Mouse (Mus musculus): Measurements from ENCODE around the gene Cuedc1. TPM values are rescaled to one million over a fixed set of nuclear protein-coding genes. Genes with fewer than 3 reads are reported as not detected.
A peak's percentile ranks its signal among the peaks of the same experiment; 100 is the strongest.

Gene Cuedc1
- polyA plus RNA-seq, 1 experiment from 2014 or later = 40.5 TPM

DNA sequence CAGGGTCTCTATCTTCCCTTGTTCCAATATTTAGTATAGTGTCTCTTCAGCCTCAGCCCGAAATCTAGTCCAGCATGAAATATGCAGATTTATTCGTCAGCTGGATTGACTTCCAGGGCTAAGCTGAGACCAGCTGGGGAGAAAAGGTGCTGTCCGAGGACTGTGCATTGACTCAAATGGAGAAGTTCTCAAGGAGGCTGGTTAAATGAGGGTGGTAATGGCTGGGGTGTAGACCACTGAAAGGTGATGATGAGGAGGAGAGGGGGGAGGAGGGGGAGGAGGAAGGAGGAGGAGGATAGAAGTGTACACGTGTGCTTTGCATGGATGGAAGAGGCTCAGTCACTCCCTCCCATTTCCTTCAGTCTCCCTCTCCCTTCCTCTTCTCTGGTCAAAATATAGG lies 46.2 kb downstream of the Cuedc1 start:
- no peak for ATAC-seq (ENCODE audit: low FRiP score, low read depth)
- Histone ChIP-seq H3K4me2 (replicated peaks) (no peak overlapping the region), H3K27ac (replicated peaks) (0 out of 2 replicates have a peak overlapping the region, but pooled peaks have one; percentile 6), H3K36me3 (no peaks in the 10 kb centered on the region; the same call in 1 of the 2 replicates), H3K4me3 (no peak overlapping the region), H3K27me3 (no peaks in the 10 kb centered on the region), H3K4me1 (peaks cover 69% of the 10 kb centered on the region), H3K9me3 (no peaks in the 10 kb centered on the region), H3K9ac (replicated peaks) (no peak overlapping the region)
- 41% methylated on average over 4 of the region's 4 CpGs for WGBS

DNA sequence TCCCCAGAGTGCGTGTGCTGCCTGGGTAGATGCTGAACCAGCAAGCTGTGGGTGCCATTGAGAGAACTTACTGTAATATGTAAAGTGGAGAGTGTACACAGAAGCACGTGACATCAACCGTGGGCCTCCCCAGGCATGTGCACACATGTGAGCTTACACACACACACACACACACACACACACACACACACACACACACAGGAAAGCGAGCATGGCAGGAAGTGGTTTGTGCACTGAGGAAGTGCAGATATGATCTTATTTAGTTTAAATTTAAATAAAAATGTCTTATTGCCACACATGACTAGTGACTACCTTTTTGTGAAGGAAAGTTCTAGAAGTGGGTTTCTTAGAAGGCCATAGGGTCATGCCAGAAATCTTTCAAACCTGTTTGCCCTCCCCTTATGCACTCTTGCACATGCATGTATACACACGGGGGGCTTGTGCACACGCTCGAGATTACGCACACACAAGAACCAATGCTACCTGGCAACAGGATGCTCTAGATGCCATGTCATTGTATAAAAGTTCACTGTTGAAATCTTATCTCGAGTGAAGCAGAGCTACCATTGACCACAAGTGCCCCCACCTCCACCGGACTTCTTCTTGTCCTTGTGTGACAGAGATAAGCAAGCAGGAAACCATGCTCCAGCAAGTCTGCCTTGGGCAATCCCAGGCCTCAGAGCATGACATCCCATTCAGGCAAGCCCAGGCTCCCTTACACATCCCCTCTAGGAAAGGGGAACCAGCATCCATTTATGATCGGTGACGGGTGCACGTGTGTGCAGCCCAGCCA lies 47.6 kb downstream of the Cuedc1 start:
- no peak overlapping the region for H3K4me3 ChIP-seq
- no peak for ATAC-seq (ENCODE audit: low FRiP score, low read depth)
- H3K4me1 ChIP-seq = peaks cover 60% of the 10 kb centered on the region
- H3K9me3 ChIP-seq = no peaks in the 10 kb centered on the region
- H3K36me3 ChIP-seq = no peaks in the 10 kb centered on the region; the same call in 1 of the 2 replicates
- no peaks in the 10 kb centered on the region for H3K27me3 ChIP-seq
- no peak overlapping the region for H3K9ac ChIP-seq (replicated peaks)
- 88% methylated on average over 13 of the region's 13 CpGs for WGBS
- H3K4me2 ChIP-seq (replicated peaks) = no peak overlapping the region
- H3K27ac ChIP-seq (replicated peaks) = no peak overlapping the region

DNA sequence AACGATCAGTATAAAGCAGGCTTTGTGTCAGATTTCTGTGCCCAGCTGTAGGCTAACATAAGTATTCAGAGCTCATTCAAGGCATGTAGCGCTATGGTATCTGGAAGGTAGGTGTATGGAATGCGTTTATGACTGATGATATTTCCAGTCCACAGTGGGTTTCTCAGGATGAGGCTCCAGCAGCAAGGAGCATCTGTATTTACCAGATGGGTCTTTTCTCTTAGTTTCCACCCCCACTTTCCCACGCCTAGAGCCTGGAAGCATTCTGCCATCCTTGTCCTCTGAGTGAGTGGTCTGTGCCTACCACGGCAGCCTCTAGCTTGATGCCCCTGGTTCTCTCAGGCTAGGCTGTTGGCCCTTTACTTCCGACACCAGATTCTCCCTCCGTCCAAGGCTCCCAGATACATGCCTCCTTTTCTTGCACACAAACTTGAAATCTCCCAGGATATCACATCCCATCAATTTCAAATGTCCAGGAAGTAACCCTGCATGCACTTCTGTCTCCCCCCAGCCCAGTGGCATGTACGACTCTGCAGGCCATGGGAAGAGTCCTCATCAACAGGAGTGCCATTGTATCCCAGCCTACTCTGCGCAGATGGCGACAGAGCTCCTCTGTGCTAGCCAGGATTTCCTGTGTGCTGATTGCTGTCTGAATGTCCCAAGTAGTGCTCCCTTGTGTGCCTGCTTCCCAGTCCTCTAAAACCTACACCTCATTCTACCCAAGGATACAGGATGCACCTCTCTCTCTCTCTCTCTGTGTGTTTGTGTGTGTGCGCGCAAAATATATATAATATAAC lies 48.6 kb downstream of the Cuedc1 start:
- Histone ChIP-seq H3K4me2 (replicated peaks) (no peak overlapping the region), H3K27ac (replicated peaks) (0 out of 2 replicates have a peak overlapping the region, but pooled peaks have one; percentile 8), H3K27me3 (no peaks in the 10 kb centered on the region), H3K4me3 (no peak overlapping the region), H3K4me1 (peaks cover 60% of the 10 kb centered on the region), H3K9ac (replicated peaks) (no peak overlapping the region), H3K36me3 (no peaks in the 10 kb centered on the region; the same call in 1 of the 2 replicates), H3K9me3 (no peaks in the 10 kb centered on the region)
- WGBS = 80% methylated on average over 12 of the region's 12 CpGs
- no peak for ATAC-seq (ENCODE audit: low FRiP score, low read depth)

DNA sequence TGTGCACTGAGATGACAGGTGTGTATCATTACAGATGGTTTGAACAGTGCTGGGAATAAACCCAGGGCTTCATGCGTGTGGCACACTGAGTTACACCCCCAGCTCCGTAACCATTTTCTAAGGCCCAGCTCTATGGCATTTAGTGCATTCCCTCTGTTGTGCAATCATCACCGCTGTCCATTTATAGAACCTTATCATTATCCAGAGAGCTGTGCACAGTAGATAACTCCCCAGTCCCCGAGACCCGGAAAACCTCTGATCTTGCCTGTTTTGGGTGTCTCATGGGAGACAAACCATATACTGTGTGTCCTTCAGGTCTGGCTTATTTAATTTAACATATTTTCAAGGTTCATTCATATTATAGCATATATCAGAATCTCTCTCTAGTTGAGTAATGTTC lies 49.5 kb downstream of the Cuedc1 start:
- Histone ChIP-seq H3K36me3 (no peaks in the 10 kb centered on the region; the same call in 1 of the 2 replicates), H3K27ac (replicated peaks) (no peak overlapping the region), H3K27me3 (no peaks in the 10 kb centered on the region), H3K4me3 (no peak overlapping the region), H3K9me3 (no peaks in the 10 kb centered on the region), H3K4me1 (peaks cover 61% of the 10 kb centered on the region), H3K9ac (replicated peaks) (no peak overlapping the region), H3K4me2 (replicated peaks) (no peak overlapping the region)
- WGBS = 90% methylated on average over 5 of the region's 5 CpGs
- ATAC-seq (ENCODE audit: low FRiP score, low read depth) = no peak

DNA sequence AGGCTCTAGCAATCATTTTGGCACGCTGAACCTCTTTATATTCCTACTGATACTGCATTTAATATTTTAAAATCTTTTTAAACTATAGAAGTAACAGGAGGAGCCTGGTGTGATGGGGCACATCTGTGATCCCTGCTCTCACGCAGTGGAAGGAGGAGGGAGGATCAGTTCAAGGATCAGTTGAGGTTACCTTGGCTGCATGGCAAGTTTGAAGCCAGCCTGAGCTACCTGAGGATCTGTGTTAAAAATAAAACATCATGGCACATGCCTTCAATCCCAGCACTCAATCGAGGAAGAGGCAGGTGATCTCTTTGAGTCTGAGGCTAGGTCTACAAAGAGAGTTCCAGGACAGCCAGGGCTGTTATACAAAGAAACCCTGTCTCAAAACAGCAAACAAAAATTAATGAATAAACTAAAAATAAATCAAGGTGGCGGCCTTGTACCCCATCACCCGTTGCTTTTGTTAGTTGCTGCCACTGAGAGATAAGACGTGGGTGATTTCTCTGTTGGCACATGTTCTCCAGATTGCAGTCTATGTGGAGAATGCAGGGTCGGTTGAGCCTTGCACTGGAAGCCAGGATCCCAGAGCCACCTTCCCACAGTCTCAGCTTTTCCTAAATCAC lies 50.3 kb downstream of the Cuedc1 start:
- Histone ChIP-seq H3K4me3 (no peak overlapping the region), H3K4me2 (replicated peaks) (no peak overlapping the region), H3K27me3 (no peaks in the 10 kb centered on the region), H3K9me3 (no peaks in the 10 kb centered on the region), H3K4me1 (peaks cover 67% of the 10 kb centered on the region), H3K36me3 (no peaks in the 10 kb centered on the region; the same call in none of the 2 replicates), H3K9ac (replicated peaks) (no peak overlapping the region), H3K27ac (replicated peaks) (peak overlapping the region; percentile 44)
- 60% methylated on average over 7 of the region's 7 CpGs for WGBS
- ATAC-seq (ENCODE audit: low FRiP score, low read depth) = no peak

GRCm38 (mm10) chr11:88148638-88149279 lies 50.9 kb downstream of the Cuedc1 start:
- peak overlapping the region; percentile 44 for H3K27ac ChIP-seq (replicated peaks)
- no peaks in the 10 kb centered on the region; the same call in 1 of the 2 replicates for H3K36me3 ChIP-seq
- no peaks in the 10 kb centered on the region for H3K9me3 ChIP-seq
- H3K27me3 ChIP-seq = no peaks in the 10 kb centered on the region
- H3K4me3 ChIP-seq = no peak overlapping the region
- H3K4me1 ChIP-seq = peaks cover 68% of the 10 kb centered on the region
- H3K4me2 ChIP-seq (replicated peaks) = peak overlapping the region; percentile 12; the same call in 1 of the 2 replicates
- peak overlapping the region; percentile 16; the same call in 1 of the 2 replicates for H3K9ac ChIP-seq (replicated peaks)
- 7% methylated on average over 11 of the region's 11 CpGs for WGBS
- no peak for ATAC-seq (ENCODE audit: low FRiP score, low read depth)

- Histone ChIP-seq H3K9me3 (no peaks in the 10 kb centered on the region), H3K9ac (replicated peaks) (no peak overlapping the region), H3K36me3 (no peaks in the 10 kb centered on the region; the same call in 1 of the 2 replicates), H3K27ac (replicated peaks) (peak overlapping the region; percentile 68; the same call in 1 of the 2 replicates), H3K4me1 (peaks cover 71% of the 10 kb centered on the region), H3K4me3 (no peak overlapping the region), H3K27me3 (0 out of 2 replicates have a peak, but pooled peaks cover 8% of the 10 kb centered on the region), H3K4me2 (replicated peaks) (no peak overlapping the region)
- no peak for ATAC-seq (ENCODE audit: low FRiP score, low read depth)
- 36% methylated on average over 7 of the region's 7 CpGs for WGBS
These were observed 53.7 kb downstream of the Cuedc1 start for GRCm38 (mm10) chr11:88151379-88152155.

DNA sequence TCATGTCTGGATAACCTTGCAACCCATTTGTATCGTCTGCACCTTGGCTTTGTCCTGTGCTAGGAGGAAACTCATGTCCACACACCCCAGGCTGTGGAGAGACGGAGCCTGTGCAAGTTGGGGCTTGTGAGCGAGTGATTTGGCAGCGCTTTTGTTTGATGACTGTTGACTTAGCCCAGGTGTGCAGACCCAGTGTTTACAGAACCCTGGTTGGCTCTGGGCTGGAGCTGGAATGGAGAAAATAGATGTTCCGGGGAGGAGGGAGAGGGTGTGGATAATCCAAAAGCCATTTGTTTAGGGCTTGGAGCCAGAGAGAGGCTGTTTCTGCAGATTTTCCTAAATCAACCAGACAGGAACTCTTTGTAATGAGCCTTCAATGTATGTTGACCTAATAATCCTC lies 56.0 kb downstream of the Cuedc1 start:
- H3K9me3 ChIP-seq = no peaks in the 10 kb centered on the region
- H3K27ac ChIP-seq (replicated peaks) = no peak overlapping the region; the same call in 1 of the 2 replicates

GRCm38 (mm10) chr11:88154500-88154899 lies 56.6 kb downstream of the Cuedc1 start:
- no peak overlapping the region for H3K9ac ChIP-seq (replicated peaks)
- H3K27me3 ChIP-seq = peaks cover 22% of the 10 kb centered on the region
- no peaks in the 10 kb centered on the region; the same call in 1 of the 2 replicates for H3K36me3 ChIP-seq
- no peak overlapping the region for H3K4me3 ChIP-seq
- H3K4me2 ChIP-seq (replicated peaks) = no peak overlapping the region
- H3K9me3 ChIP-seq = no peaks in the 10 kb centered on the region
- WGBS = 69% methylated on average over 8 of the region's 8 CpGs
- H3K27ac ChIP-seq (replicated peaks) = no peak overlapping the region; the same call in 1 of the 2 replicates
- ATAC-seq (ENCODE audit: low FRiP score, low read depth) = no peak
- peaks cover 65% of the 10 kb centered on the region for H3K4me1 ChIP-seq

More for the DNA sequence above, 56.0 kb downstream of the Cuedc1 start:
- no peak overlapping the region for H3K4me2 ChIP-seq (replicated peaks)
- no peak overlapping the region for H3K9ac ChIP-seq (replicated peaks)
- H3K4me3 ChIP-seq = no peak overlapping the region
- 84% methylated on average over 5 of the region's 5 CpGs for WGBS
- no peaks in the 10 kb centered on the region; the same call in 1 of the 2 replicates for H3K36me3 ChIP-seq
- H3K27me3 ChIP-seq = peaks cover 16% of the 10 kb centered on the region
- ATAC-seq (ENCODE audit: low FRiP score, low read depth) = no peak
- peaks cover 64% of the 10 kb centered on the region for H3K4me1 ChIP-seq

- 63% methylated on average over 3 of the region's 3 CpGs for WGBS
- H3K9ac ChIP-seq (replicated peaks) = no peak overlapping the region
- peaks cover 31% of the 10 kb centered on the region for H3K27me3 ChIP-seq
- H3K9me3 ChIP-seq = no peaks in the 10 kb centered on the region
- no peak overlapping the region for H3K27ac ChIP-seq (replicated peaks)
- no peak for ATAC-seq (ENCODE audit: low FRiP score, low read depth)
- H3K36me3 ChIP-seq = no peaks in the 10 kb centered on the region; the same call in 1 of the 2 replicates
- no peak overlapping the region for H3K4me2 ChIP-seq (replicated peaks)
- H3K4me1 ChIP-seq = peaks cover 71% of the 10 kb centered on the region
- H3K4me3 ChIP-seq = no peak overlapping the region
These were observed 57.6 kb downstream of the Cuedc1 start for GRCm38 (mm10) chr11:88155451-88155850.
